Mouse (Mus musculus): ENCODE results near the gene Arid4a.

Arid4a gene

GRCm38 (mm10) chr12:71015363-71016210, at the start of gene Arid4a:
Gene Arid4a, plus strand, starts transcription at chr12:71015990.
- peak; percentile 100 for DNase-seq

- DNase-seq: no peak
Measured at GRCm38 (mm10) chr12:70967581-70967980, 48.2 kb upstream of the Arid4a start.

GRCm38 (mm10) chr12:70968141-70968790, 47.5 kb upstream of the Arid4a start:
- DNase-seq: peak; percentile 84

- peak; percentile 86 for DNase-seq
Measured at GRCm38 (mm10) chr12:70968791-70969307, 46.9 kb upstream of the Arid4a start.

- DNase-seq: peak; percentile 52
Measured at GRCm38 (mm10) chr12:70969485-70970184, 46.2 kb upstream of the Arid4a start.

- no peak for DNase-seq
Measured at GRCm38 (mm10) chr12:70973831-70974230, 42.0 kb upstream of the Arid4a start.

- peak; percentile 93 for DNase-seq
Measured at GRCm38 (mm10) chr12:70974441-70975266, 41.1 kb upstream of the Arid4a start, which contains the start of gene Psma3. Gene Psma3, plus strand, starts transcription at chr12:70974621.

- DNase-seq: no peak
Measured at GRCm38 (mm10) chr12:70975406-70975805, 40.4 kb upstream of the Arid4a start.

GRCm38 (mm10) chr12:70975891-70976290, 39.9 kb upstream of the Arid4a start:
- DNase-seq: no peak

- DNase-seq: no peak
Measured at GRCm38 (mm10) chr12:70978345-70978744, 37.4 kb upstream of the Arid4a start.

GRCm38 (mm10) chr12:70984855-70985550, 30.8 kb upstream of the Arid4a start:
- no peak for DNase-seq

GRCm38 (mm10) chr12:70997225-70997624, 18.6 kb upstream of the Arid4a start:
- no peak for DNase-seq

GRCm38 (mm10) chr12:70999423-70999903, 16.3 kb upstream of the Arid4a start:
- peak; percentile 47 for DNase-seq

- no peak for DNase-seq
Measured at GRCm38 (mm10) chr12:71000344-71000743, 15.4 kb upstream of the Arid4a start.

- peak; percentile 57 for DNase-seq
Measured at GRCm38 (mm10) chr12:71001456-71001855, 14.3 kb upstream of the Arid4a start.

- no peak for DNase-seq
Measured at GRCm38 (mm10) chr12:71003760-71004426, 11.9 kb upstream of the Arid4a start.

- no peak for DNase-seq
Measured at GRCm38 (mm10) chr12:71006141-71006540, 9.6 kb upstream of the Arid4a start.

- no peak for DNase-seq
Measured at GRCm38 (mm10) chr12:71006901-71007300, 8.9 kb upstream of the Arid4a start.

- DNase-seq: peak; percentile 53
Measured at GRCm38 (mm10) chr12:71009769-71010168, 6.0 kb upstream of the Arid4a start.

- peak; percentile 23 for DNase-seq
Measured at GRCm38 (mm10) chr12:71014845-71015362, 886 bp upstream of the Arid4a start.

- DNase-seq: no peak
Measured at GRCm38 (mm10) chr12:71016211-71016502, 367 bp downstream of the Arid4a start.

Measured in kidney, adult 11 months (tissue).